Mouse (Mus musculus) retina, embryonic 14.5 days (tissue): ENCODE measurements around the gene Mettl1.
"Not testable (repeated sequence)": the region's sequence is repeated elsewhere in the genome, so short reads cannot be mapped to it uniquely, and the experiment has no call there.

Experiments
- DNase-seq: peaks from one replicate; pipeline ENCODE4 v3.0.0-alpha.2; 2015; ENCODE audit warnings: low spot score

Mettl1 gene

DNA sequence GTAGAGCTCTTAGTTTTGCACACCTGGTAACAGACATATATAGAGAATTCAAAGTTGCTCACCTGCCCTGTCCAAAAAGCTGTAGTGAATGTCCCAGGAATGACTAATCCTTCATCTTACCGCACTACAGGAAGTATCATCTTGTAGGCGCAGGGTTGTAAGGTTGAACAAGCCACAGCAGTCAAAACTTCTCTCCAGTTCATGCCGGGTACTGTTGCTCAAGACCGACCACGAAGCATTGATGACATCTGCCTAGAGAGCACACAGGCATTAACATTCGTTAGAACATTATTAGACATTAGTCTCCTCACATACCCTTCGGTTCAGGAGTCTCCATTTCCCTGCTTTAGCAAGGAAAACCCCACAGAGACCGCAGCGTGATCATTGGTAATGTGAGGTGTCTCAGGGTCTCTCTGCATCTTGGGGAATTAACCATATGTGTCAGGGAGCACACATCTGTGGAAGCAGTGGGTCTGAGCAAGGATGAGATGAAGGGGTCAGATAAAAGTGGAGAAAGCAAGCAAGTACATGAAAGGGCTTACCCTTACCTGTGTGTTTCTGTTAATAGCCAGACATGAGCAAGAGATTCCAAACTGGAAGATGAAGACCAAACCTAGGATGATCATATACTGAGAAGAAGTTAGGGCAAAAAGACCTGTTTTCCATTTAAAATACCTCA is 27.3 kb downstream of the Mettl1 start:
- DNase-seq = no peak

DNA sequence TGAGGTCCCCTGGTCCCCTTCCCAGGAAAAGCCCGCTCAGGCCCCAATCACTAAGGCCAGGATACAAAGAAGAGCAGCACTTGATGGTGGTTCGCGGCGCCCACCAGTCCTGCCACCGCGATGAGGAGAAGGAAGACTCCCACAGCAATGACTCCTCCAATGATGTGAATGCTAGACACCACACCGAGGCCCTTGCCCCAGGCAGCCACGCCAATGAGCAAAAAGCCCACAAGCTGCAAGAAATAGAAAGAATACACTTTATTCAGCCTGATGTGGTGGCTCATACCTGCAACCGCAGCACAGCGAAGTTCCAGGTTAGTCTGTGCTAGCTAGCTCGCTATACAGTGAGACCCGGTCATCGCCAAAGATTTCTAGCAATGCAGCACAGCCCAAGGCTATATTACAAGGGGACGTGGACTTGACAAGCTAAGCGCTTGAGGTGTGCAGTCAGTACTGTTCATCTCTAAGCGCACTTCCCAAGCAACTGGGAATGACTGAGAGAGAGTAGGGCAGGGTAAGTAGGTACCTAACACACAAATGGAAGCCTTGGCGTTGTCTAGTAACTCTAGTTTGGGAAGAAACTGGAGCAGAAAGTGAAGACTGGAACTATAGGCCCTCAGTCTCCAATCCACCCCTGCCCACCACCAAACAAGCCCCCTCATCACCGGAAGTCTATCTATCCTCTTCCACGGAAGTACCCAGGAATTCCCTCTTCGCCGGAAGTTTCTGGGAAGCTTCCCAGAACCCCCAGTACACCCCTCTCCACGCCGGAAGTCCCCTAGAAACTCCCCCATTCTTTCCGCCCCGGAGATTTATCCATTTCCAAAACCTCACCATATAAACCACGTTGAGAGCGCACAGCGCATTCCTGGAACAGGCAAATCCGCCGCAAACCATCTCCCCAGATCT is 28.3 kb downstream of the Mettl1 start:
- peak; percentile 72 for DNase-seq

GRCm38 (mm10) chr10:127070190-127071121 is 29.2 kb downstream of the Mettl1 start, which contains the start of gene Tspan31:
Gene Tspan31, minus strand, starts transcription at chr10:127070264.
- peak; percentile 95 for DNase-seq

GRCm38 (mm10) chr10:127071203-127071602 is 30.0 kb downstream of the Mettl1 start:
- DNase-seq = no peak

DNA sequence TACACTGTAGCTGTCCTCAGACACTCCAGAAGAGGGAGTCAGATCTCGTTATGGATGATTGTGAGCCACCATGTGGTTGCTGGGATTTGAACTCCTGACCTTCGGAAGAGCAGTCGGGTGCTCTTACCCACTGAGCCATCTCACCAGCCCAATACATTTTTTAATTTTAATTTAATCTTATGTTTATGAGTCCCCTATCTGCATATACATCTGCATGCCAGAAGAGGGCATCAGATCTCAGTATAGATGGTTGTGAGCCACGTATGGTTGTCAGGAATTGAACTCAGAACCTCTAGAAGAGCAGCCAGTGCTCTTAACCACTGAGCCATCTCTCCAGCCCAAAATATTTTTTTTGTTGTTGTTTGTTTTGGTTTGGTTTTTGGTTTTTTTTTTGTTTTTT is 31.1 kb downstream of the Mettl1 start:
- not testable (repeated sequence) for DNase-seq

- DNase-seq = not testable (repeated sequence)
These were observed 31.8 kb downstream of the Mettl1 start for GRCm38 (mm10) chr10:127072969-127073368.

DNA sequence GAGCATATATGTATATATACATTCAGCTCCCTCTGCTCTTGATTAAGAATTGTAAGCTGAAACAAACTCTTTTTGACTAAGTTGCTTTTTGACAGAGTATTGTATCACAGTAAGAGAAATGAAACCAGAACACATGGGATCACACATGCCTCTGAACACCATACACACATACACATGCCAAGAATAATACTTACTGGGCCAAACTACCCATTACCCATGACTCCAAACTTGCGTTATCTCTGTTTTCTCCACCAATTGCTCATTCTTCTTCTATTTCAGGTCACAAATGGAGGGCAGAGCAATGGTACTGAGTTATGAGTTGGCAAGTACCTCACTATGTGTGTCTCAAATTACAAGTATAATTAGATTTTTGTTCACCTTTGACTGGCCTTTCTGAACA is 32.8 kb downstream of the Mettl1 start:
- DNase-seq = no peak

- no peak for DNase-seq
These were observed 33.9 kb downstream of the Mettl1 start, which contains the start of gene Agap2 for GRCm38 (mm10) chr10:127075080-127075479. Gene Agap2, plus strand, starts transcription at chr10:127075284.

- DNase-seq = no peak
These were observed 34.4 kb downstream of the Mettl1 start for GRCm38 (mm10) chr10:127075651-127076050.

DNA sequence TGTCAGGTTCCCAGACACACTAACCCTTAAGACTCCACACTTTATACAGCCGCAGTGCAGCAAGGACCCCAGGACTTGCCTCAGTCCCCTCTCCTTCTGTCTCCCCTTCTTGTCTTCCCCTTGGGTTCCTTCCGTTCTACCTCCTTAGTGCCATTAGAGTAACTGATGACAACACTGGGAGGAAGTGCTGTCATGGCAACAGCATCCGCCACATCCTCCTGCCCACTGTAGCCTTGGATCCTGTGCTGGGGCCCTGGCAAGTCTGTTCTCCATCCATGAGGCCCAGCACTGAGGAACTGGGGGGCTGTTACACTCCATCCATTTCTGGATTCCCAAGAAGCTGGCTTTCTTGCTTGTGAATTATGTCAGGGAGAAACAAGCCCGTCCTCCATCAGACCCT is 34.9 kb downstream of the Mettl1 start:
- DNase-seq = no peak

DNA sequence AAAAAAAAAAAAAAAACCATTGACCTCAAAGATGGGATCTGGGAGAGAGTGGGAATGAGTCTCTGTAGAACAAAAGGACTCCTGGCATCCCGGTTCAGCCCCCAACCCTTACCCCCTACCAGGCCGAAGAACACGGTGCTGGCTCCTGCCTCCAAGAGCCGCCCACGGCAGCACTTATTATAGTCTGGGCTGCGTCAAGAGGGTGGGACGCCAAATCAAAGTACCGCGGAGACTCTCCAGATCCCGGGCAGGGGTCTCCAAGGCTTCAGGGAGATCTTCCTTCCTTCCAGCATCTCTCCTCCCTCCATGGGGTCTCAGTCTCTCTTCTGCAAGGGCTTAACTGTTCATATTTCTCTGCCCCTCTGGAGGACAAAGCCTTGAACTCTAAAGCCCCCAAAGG is 36.3 kb downstream of the Mettl1 start:
- no peak for DNase-seq

DNA sequence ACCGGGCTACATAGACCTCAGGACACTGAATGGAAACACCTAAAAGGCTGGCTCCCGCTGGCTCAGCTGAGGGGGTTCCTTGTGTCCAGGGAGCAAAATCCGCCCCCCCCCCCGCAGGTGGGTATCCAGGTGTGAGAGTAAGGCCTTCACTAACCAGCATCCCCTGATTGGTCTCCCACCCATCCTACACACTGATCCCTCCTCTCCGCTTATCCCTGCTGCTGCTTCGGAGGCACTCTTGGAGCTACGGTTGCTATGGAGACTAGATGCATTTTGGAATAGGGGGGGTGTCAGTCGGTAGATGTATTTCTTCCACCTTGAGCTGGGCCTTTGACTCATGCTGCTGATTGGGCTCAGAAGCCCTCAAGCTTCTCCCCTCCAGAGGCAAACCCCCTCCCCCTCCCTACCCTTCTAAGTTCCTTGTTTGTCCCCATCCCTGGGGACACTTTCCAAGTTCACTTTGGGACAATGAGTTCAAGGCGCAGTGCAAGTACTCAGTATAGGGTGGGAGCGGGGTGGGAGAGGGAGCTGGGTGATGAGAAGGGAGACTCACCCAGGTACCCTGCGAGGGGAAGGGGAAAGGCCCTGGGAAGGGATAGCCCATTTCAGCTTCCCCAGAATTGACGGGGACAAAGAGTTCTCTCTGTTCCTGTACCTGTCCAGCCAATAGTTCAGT is 36.9 kb downstream of the Mettl1 start:
- peak; percentile 39 for DNase-seq

GRCm38 (mm10) chr10:127078677-127079575 is 37.7 kb downstream of the Mettl1 start:
- DNase-seq = peak; percentile 75

- peak; percentile 59 for DNase-seq
These were observed 38.6 kb downstream of the Mettl1 start for GRCm38 (mm10) chr10:127079665-127080391.

GRCm38 (mm10) chr10:127080901-127081780 is 39.9 kb downstream of the Mettl1 start:
- DNase-seq = no peak

GRCm38 (mm10) chr10:127081996-127082620 is 40.9 kb downstream of the Mettl1 start:
- DNase-seq = peak; percentile 65

GRCm38 (mm10) chr10:127083292-127083914 is 42.2 kb downstream of the Mettl1 start:
- no peak for DNase-seq

- no peak for DNase-seq
These were observed 42.7 kb downstream of the Mettl1 start for GRCm38 (mm10) chr10:127083915-127084306.
